Mouse (Mus musculus) heart, postnatal 0 days (tissue): ENCODE results near the gene Cx3cr1.

Source experiments
- CTCF ChIP-seq: IDR thresholded peaks from 2 replicates; pipeline ENCODE4 v1.5.1; 2016; ENCODE audit warnings: antibody characterized with exemption, control low read depth, low read depth
- EP300 ChIP-seq: IDR thresholded peaks from 2 replicates; pipeline ENCODE4 v1.6.1; 2016; ENCODE audit warnings: antibody characterized with exemption, low read depth

DNA sequence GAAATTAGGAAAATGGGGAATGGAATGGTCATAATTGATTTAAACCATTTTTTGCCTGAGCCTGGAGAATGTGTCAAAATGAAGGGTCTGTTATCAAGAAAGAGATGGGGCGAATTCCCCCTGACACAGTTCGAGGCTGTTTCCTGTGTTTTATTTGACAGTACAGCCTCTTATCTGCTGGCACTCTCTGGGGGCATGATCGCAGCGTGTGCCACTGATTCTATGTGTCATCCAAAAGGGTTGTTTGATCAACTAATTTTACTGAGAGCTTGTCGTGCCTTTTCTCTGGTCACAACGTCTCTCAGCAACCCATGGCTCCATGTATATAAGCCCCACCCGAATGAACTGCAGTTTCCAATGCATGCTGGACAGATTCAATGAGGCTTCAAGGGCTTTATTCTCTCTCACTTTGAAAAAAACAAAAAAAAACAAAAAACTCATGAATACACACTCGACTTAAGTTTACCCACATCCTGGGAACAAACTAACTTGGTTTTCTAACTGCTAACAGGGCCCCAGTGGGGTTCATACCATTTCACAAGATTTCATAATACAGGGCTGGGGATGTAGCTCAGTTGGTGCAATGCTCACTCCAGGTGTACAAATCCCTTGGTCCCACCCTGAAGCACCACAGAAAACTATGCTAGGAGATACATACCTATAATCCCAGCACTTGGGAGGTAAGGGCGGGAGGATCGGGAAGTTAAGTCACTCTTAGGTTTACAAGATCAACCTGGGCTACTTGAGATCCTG lies 76.4 kb downstream of the Cx3cr1 start:
- no peak for TF ChIP-seq CTCF
- TF ChIP-seq EP300, result no peak
